Mouse (Mus musculus) right cerebral cortex, postnatal 10 days (tissue): Measurements from ENCODE around the gene Xlr3c.
"Not testable (repeated sequence)": the region's sequence is repeated elsewhere in the genome, so short reads cannot be mapped to it uniquely, and the experiment has no call there.

Source experiments
- DNase-seq, 2 experiments: peaks; one replicate each; pipeline ENCODE4 v3.0.0; 2021; ENCODE audit warnings: low spot score in 2 of 2

Xlr3c gene

GRCm38 (mm10) chrX:73265270-73265669 lies at the start of gene Xlr3c:
Gene Xlr3c, minus strand, starts transcription at chrX:73265390.
- DNase-seq, result not testable (repeated sequence)

- peak; percentile 30 to 41 for DNase-seq
Observed at GRCm38 (mm10) chrX:73312522-73312921, 47.3 kb upstream of the Xlr3c start.

- DNase-seq, result not testable (repeated sequence)
Observed at GRCm38 (mm10) chrX:73295745-73296144, 30.6 kb upstream of the Xlr3c start.

- not testable (repeated sequence) for DNase-seq
Observed at GRCm38 (mm10) chrX:73292876-73293275, 27.7 kb upstream of the Xlr3c start, which contains the start of the genes Xlr5a and Xlr5c. Gene Xlr5a, minus strand, starts transcription at chrX:73292976. Gene Xlr5c, minus strand, starts transcription at chrX:73292976.

- not testable (repeated sequence) for DNase-seq
Observed at GRCm38 (mm10) chrX:73262428-73262827, 2.8 kb downstream of the Xlr3c start.

GRCm38 (mm10) chrX:73242821-73243325 lies 22.3 kb downstream of the Xlr3c start, which contains the start of gene Xlr4c:
Gene Xlr4c, minus strand, starts transcription at chrX:73243130.
- DNase-seq, result not testable (repeated sequence)

- DNase-seq, result no peak
Observed at GRCm38 (mm10) chrX:73229288-73229687, 35.9 kb downstream of the Xlr3c start.

- DNase-seq, result peak; percentile 62 to 64
Observed at GRCm38 (mm10) chrX:73228606-73229214, 36.5 kb downstream of the Xlr3c start.

GRCm38 (mm10) chrX:73227914-73228605 lies 37.1 kb downstream of the Xlr3c start, which contains the start of gene F8a:
Gene F8a, plus strand, starts transcription at chrX:73228291.
- peak; percentile 79 to 87 for DNase-seq

- no peak for DNase-seq
Observed at GRCm38 (mm10) chrX:73225365-73225764, 39.8 kb downstream of the Xlr3c start.

- DNase-seq, result not testable (repeated sequence)
Observed at GRCm38 (mm10) chrX:73213819-73214564, 51.2 kb downstream of the Xlr3c start, which contains the start of gene Xlr4b. Gene Xlr4b, plus strand, starts transcription at chrX:73214333.
